Mouse (Mus musculus): ENCODE data around the gene Zfp54. TPM values are rescaled to one million over a fixed set of nuclear protein-coding genes. Genes with fewer than 3 reads are reported as not detected.
A peak's percentile ranks its signal among the peaks of the same experiment; 100 is the strongest.
"Not testable (repeated sequence)": the region's sequence is repeated elsewhere in the genome, so short reads cannot be mapped to it uniquely, and the experiment has no call there.

The Zfp54 gene
- polyA plus RNA-seq, 1 experiment from 2014 or later: 3.4 TPM

DNA sequence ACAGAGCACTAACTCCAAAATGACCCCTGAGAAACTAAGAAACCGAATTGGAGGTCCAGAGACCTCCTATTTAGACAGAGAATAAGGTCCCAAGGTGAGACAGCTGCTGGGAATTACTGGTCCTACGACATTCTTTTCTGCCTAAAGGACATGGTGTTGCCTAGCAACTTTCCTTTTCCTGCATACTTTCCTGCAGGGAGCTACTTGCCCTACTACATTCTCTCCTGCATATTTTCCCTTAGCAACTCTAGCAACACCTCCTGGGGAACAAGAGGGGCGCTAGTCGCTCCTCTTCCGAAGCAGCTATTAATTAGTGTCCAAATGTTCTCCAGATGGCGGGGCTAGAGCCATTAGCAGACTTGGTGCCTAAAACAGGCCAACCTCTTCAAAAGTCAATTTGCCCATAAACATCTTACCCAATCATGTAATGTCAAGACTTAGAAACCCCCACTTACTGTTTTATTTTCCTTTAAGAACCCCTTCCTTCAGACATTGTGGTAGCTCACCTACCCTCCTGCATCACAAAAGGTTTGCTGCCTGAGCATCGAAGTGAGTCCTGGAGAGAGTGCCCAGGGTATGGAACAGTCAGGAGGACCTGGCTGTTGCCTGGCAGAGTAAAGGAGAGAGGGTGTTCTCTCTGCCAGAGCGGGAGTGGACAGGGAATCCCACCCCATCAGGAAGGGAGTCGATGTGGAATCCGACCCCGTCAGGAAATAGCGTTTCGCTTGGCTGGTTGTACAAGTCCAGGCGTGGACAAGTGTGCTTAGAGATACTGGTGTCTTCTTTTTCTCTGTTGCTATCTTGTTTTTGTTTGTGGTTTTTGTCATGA is 50.5 kb downstream of the Zfp54 start:
- H3K4me2 ChIP-seq: peak overlapping the region; percentile 30; the same call in 1 of the 2 replicates
- H3K27ac ChIP-seq: peak overlapping the region; percentile 51
- no peaks in the 10 kb centered on the region for H3K27me3 ChIP-seq
- peaks cover 13% of the 10 kb centered on the region for H3K4me1 ChIP-seq
- no peaks in the 10 kb centered on the region for H3K36me3 ChIP-seq
- no peak overlapping the region for H3K9ac ChIP-seq
- H3K4me3 ChIP-seq: no peak overlapping the region
- 10% methylated on average over 14 of the region's 14 CpGs for WGBS
- ATAC-seq (ENCODE audit: insufficient number of reproducible peaks, insufficient read depth, low FRiP score, low TSS enrichment, low read depth): peak; percentile 79
- H3K9me3 ChIP-seq: no peaks in the 10 kb centered on the region

DNA sequence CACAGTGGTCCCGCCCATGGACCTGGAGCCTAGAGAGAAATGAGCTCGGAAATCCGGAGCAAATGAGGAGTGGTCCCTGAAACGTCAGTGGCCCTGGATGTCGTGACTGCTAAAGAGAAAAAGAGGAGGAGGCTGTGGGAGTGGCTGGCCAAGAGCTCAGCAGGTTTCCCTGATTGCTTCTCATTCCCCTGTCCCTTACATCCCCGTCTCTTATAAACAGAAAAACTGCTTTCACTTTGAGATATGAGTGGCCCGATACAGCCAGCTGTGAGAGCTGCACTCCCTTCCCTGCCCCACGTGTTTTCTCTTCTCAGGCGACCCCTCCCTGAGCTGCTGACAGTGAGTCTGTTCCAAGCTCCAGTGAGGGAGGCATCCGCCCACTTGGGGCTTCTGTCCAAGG is 51.7 kb downstream of the Zfp54 start:
- not testable (repeated sequence) for H3K9me3 ChIP-seq; H3K9ac ChIP-seq; H3K27ac ChIP-seq; H3K27me3 ChIP-seq; ATAC-seq (ENCODE audit: insufficient number of reproducible peaks, insufficient read depth, low FRiP score, low TSS enrichment, low read depth); H3K36me3 ChIP-seq; H3K4me3 ChIP-seq
- Histone ChIP-seq H3K4me2 (peak overlapping the region; percentile 32; the same call in 1 of the 2 replicates), H3K4me1 (peaks cover 13% of the 10 kb centered on the region)
- 9% methylated on average over 10 of the region's 10 CpGs for WGBS

DNA sequence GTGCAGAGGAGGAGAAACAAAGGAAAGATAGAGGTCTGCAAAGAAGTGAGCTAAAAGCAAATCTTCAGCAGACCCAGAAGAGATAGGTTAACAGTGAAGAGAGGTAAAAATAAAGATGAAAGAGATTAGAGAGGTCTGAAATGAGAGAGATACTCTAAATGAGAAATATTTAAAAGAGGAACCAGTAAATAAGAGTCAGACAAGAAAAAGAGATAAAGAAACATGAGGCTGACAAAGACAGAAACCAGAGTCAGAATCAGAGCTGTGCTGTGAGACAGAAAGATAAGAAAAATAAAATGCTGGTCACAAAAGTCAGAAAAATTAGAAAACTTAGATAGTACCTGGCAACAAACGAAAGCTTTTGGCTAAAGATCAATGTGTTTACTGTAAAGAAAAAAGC is 52.3 kb downstream of the Zfp54 start:
- WGBS: 79% methylated on average over 1 of the region's 1 CpGs
- not testable (repeated sequence) for H3K9ac ChIP-seq; H3K9me3 ChIP-seq; H3K4me2 ChIP-seq; ATAC-seq (ENCODE audit: insufficient number of reproducible peaks, insufficient read depth, low FRiP score, low TSS enrichment, low read depth); H3K36me3 ChIP-seq; H3K27me3 ChIP-seq; H3K4me3 ChIP-seq; H3K27ac ChIP-seq
- peaks cover 13% of the 10 kb centered on the region for H3K4me1 ChIP-seq

GRCm38 (mm10) chr17:21476351-21476750 is 53.3 kb downstream of the Zfp54 start:
- not testable (repeated sequence) for H3K36me3 ChIP-seq; ATAC-seq (ENCODE audit: insufficient number of reproducible peaks, insufficient read depth, low FRiP score, low TSS enrichment, low read depth); H3K4me3 ChIP-seq; H3K27ac ChIP-seq; H3K9ac ChIP-seq; H3K9me3 ChIP-seq; H3K27me3 ChIP-seq; H3K4me2 ChIP-seq
- H3K4me1 ChIP-seq: peaks cover 13% of the 10 kb centered on the region
- 89% methylated on average over 5 of the region's 9 CpGs for WGBS

DNA sequence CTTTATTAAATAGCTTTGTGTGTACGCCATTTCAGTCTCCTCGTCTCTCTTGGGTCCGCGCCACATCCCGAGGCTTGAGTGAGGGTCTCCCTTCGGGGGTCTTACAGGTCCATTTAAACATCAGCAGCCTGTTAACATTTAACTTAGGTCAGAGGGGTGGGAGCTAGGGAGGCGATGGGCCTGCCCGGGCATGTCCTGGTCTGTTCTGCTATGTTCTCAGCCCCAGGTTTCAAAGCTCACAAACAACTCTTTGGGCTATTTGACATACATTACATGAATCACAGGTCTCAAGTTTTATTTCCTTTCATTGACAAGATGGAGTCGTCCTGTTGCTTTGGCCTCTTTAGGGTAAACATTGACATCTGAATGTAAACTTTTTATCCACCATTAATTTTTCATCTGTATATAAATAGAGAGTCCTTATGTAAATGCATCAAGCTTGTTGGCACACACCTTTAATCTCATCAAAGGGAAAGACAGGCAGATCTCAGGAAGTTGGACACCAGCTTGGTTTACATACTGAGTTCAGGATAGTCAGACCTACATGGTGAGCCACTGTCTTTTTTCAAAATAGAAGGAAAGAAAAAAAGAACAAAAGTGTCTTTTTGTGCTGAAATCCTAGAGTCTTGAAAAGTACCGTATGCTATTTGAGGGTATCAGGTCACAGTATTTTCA is 55.2 kb downstream of the Zfp54 start:
- H3K27ac ChIP-seq; H3K4me3 ChIP-seq; H3K9ac ChIP-seq; H3K4me2 ChIP-seq; H3K27me3 ChIP-seq; H3K9me3 ChIP-seq; ATAC-seq (ENCODE audit: insufficient number of reproducible peaks, insufficient read depth, low FRiP score, low TSS enrichment, low read depth); H3K4me1 ChIP-seq; H3K36me3 ChIP-seq: not testable (repeated sequence)
- 72% methylated on average over 10 of the region's 10 CpGs for WGBS

Other genes starting within 250 kb of the Zfp54 start
- gene Vmn1r234, start 197.1 kb upstream of the Zfp54 start, polyA plus RNA-seq (2015; fragmentation: Nextera tagmentation; extraction: Ambion mirVana): not detected in 2 replicates
- gene Vmn1r235, start 166.8 kb upstream of the Zfp54 start, polyA plus RNA-seq (2015; fragmentation: Nextera tagmentation; extraction: Ambion mirVana): not detected in 2 replicates
- not detected in 2 replicates for gene Vmn1r236, start 140.3 kb upstream of the Zfp54 start, polyA plus RNA-seq (2015; fragmentation: Nextera tagmentation; extraction: Ambion mirVana)
- not detected in 2 replicates for gene Vmn1r237, start 111.4 kb upstream of the Zfp54 start, polyA plus RNA-seq (2015; fragmentation: Nextera tagmentation; extraction: Ambion mirVana)
- 3.8 and 5.0 TPM in 2 replicates for gene Zfp677, start 39.5 kb upstream of the Zfp54 start, polyA plus RNA-seq (2015; fragmentation: Nextera tagmentation; extraction: Ambion mirVana)
- 15.0 and 16.3 TPM in 2 replicates for gene Zfp51, start 27.1 kb downstream of the Zfp54 start, polyA plus RNA-seq (2015; fragmentation: Nextera tagmentation; extraction: Ambion mirVana)
- gene Zfp53, start 65.8 kb downstream of the Zfp54 start, polyA plus RNA-seq (2015; fragmentation: Nextera tagmentation; extraction: Ambion mirVana): 9.5 and 10.5 TPM in 2 replicates
- 4.3 and 5.0 TPM in 2 replicates for gene Zfp52, start 112.3 kb downstream of the Zfp54 start, polyA plus RNA-seq (2015; fragmentation: Nextera tagmentation; extraction: Ambion mirVana)
- gene Zfp948, start 143.8 kb downstream of the Zfp54 start, polyA plus RNA-seq (2015; fragmentation: Nextera tagmentation; extraction: Ambion mirVana): 15.2 and 15.9 TPM in 2 replicates
- gene Zfp983, start 227.4 kb downstream of the Zfp54 start, polyA plus RNA-seq (2015; fragmentation: Nextera tagmentation; extraction: Ambion mirVana): 6.1 and 7.2 TPM in 2 replicates

Data from embryonic facial prominence, embryonic 13.5 days (tissue).